Mouse (Mus musculus) forebrain, embryonic 14.5 days (tissue): ENCODE data around the gene Cd164l2. TPM values are rescaled to one million over a fixed set of nuclear protein-coding genes. Genes with fewer than 3 reads are reported as not detected.
A peak's percentile ranks its signal among the peaks of the same experiment; 100 is the strongest.

Experiments
- ATAC-seq: fragments of 200-750 bp; cut with Nextera tagmentation; 2 replicates; pipeline ENCODE4 v1.8.0; 2017; ENCODE audit warnings: mild to moderate bottlenecking, moderate library complexity
- DNase-seq: peaks from one replicate; pipeline ENCODE4 v3.0.0-alpha.2; 2015; ENCODE audit warnings: low spot score
- H3K27ac ChIP-seq: fragments of 300-500 bp; sonication (generic); 2 replicates; pipeline ENCODE4 v1.5.1; 2014; ENCODE audit warnings: low read depth, mild to moderate bottlenecking, control low read depth, low read length, moderate library complexity
- H3K27me3 ChIP-seq: fragments of 300-500 bp; sonication (generic); replicated peaks from 2 replicates; pipeline ENCODE4 v1.6.1; 2014; ENCODE audit warnings: low read length, control low read depth, mixed read lengths; ENCODE audit not compliant: control insufficient read depth, insufficient read depth
- H3K36me3 ChIP-seq: fragments of 300-500 bp; sonication (generic); 2 replicates; pipeline ENCODE4 v1.6.1; 2014; ENCODE audit warnings: low read length, control low read depth; ENCODE audit not compliant: control insufficient read depth, insufficient read depth
- H3K4me1 ChIP-seq: fragments of 300-500 bp; sonication (generic); 2 replicates; pipeline ENCODE4 v1.6.1; 2014; ENCODE audit warnings: antibody characterized with exemption, low read length, control low read depth; ENCODE audit not compliant: control insufficient read depth, insufficient read depth
- H3K4me2 ChIP-seq: fragments of 300-500 bp; sonication (generic); 2 replicates; pipeline ENCODE4 v1.6.1; 2014; ENCODE audit warnings: mild to moderate bottlenecking, control low read depth, low read length
- H3K4me3 ChIP-seq: fragments of 300-500 bp; sonication (generic); 2 replicates; pipeline ENCODE4 v1.5.1; 2014; ENCODE audit warnings: low read depth, low read length, control low read depth
- H3K9ac ChIP-seq: fragments of 300-500 bp; sonication (generic); 2 replicates; pipeline ENCODE4 v1.6.1; 2014; ENCODE audit warnings: mild to moderate bottlenecking, low read length, control low read depth, moderate library complexity
- H3K9me3 ChIP-seq: fragments of 300-500 bp; sonication (generic); replicated peaks from 2 replicates; pipeline ENCODE4 v1.6.1; 2016; ENCODE audit warnings: low read length, control low read depth, mixed read lengths; ENCODE audit not compliant: control insufficient read depth
- WGBS: fragments of 180-500 bp; shearing (Covaris S2); extraction: QIAGEN DNeasy Blood & Tissue Kit; methylation state at CpG from one replicate; pipeline ENCODE4 v1.1.7; 2014; 5-methylcytosine and 5-hydroxymethylcytosine counted together
- polyA plus RNA-seq: library from polyadenylated mRNA; unstranded; fragments of >200 nt; fragmentation: Nextera tagmentation; extraction: Ambion mirVana; gene quantifications from 2 replicates; pipeline ENCODE4 v1.2.1, GENCODE M21; 2014

Cd164l2 gene
- polyA plus RNA-seq, 1 experiment from 2014 or later: 0.43 TPM

DNA sequence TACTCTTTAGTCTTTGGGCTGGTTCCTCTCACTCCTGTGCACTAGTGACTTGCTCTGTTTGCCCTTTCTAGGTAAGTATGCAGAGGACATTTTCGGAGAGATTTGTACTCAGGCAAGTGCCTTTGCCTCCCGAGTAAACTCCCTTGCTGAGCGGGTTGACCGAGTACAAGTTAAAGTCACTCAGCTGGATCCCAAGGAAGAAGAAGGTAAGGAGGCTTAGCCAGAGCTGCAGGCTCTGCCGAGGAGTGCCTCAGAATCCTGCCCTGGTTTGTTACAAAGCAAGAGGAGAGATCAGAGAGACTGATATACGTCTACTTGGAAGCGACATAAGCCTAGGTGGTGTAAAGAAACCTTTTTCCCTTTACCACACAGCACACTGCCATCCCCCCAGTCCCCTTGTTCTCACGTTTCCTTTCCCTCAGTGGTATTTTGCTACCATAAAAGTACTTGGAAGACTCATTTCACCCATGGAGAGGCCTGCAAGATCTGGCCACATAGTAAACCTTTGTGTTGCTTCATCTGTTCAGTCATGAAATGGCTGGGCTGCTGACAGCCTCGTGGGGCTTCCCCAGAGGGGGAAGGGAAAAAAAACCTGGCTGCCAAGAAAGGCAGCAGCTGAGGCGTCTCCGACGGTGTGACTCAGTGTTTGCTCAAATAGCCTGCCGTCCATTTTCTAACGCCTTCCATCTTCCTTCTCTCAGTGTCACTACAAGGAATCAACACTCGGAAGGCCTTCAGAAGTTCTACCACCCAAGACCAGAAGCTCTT lies 26.8 kb upstream of the Cd164l2 start:
- Histone ChIP-seq H3K4me2 (no peak overlapping the region), H3K27ac (peak overlapping the region; percentile 71), H3K4me1 (peaks cover 7% of the 10 kb centered on the region; the same call in 1 of the 2 replicates), H3K36me3 (peaks cover 36% of the 10 kb centered on the region), H3K9ac (no peak overlapping the region), H3K9me3 (no peaks in the 10 kb centered on the region), H3K4me3 (no peak overlapping the region), H3K27me3 (no peaks in the 10 kb centered on the region)
- DNase-seq: peak; percentile 74
- peak; percentile 32; the same call in 1 of the 2 replicates for ATAC-seq
- WGBS: 50% methylated on average over 15 of the region's 15 CpGs

DNA sequence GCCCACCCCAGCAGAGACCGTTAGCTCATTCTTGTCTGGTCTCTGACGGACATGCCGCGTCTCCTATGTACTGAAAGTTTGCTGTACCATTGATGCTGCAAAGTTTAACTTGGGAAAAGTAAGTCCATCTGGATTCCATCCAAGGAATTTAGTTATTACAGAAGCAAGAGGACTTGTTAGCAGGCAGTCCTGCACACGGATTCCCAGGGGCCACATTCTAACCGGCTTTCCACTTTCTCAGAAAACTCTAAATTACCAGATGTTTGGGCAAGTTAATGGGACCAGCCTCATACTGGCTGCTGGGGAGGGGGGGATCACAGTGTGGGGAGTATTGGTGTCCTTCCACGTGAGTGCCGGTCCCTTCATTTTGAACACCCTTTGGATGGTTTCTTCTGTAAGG lies 26.0 kb upstream of the Cd164l2 start:
- Histone ChIP-seq H3K4me3 (no peak overlapping the region), H3K4me2 (no peak overlapping the region), H3K36me3 (peaks cover 45% of the 10 kb centered on the region), H3K27ac (no peak overlapping the region), H3K4me1 (peaks cover 7% of the 10 kb centered on the region; the same call in 1 of the 2 replicates), H3K27me3 (no peaks in the 10 kb centered on the region), H3K9me3 (no peaks in the 10 kb centered on the region), H3K9ac (no peak overlapping the region)
- 91% methylated on average over 8 of the region's 8 CpGs for WGBS
- no peak for DNase-seq
- ATAC-seq: no peak

DNA sequence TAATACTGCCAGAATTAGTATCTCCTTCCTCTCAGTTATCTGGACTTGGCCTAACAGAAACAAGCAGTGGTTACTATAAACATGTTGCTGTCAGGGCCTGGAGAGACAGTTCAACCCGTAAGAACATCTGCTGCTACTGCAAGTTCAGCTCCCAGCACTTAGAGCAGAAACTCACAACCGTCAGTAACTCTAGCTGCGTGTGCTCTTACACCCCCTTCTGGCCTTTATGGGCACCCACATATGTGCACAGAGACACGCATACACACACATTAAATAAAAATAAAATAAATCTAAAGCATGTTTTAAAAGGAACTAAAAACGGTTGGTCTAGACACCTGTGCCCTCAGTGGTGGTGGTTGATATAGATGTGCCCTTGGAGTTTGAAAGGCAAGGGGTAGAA lies 25.1 kb upstream of the Cd164l2 start:
- DNase-seq: no peak
- peaks cover 7% of the 10 kb centered on the region; the same call in 1 of the 2 replicates for H3K4me1 ChIP-seq
- no peaks in the 10 kb centered on the region for H3K27me3 ChIP-seq
- no peaks in the 10 kb centered on the region for H3K9me3 ChIP-seq
- ATAC-seq: no peak
- no peak overlapping the region for H3K9ac ChIP-seq
- no peak overlapping the region for H3K27ac ChIP-seq
- no peak overlapping the region for H3K4me2 ChIP-seq
- WGBS: 93% methylated on average over 5 of the region's 5 CpGs
- H3K4me3 ChIP-seq: no peak overlapping the region
- peaks cover 54% of the 10 kb centered on the region for H3K36me3 ChIP-seq

DNA sequence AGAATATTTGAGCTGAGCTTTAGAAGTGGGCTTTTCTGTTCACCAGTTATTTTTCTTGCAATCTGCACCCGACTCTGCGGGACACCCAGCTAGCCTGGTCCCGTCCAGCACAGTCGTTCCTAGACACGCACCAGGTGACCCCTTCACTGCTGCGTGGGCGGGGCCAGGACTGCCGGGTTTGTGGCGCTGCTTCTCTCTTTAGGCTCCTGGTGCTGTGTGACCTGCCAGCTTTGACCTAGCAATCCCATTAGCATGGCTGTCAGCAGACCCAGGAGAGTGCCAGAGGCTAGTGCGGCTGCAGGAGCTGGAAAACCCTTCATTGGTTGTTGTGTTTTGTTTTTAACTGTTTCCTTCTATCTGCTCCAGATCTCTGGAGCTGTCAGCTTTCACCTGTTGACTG lies 22.5 kb upstream of the Cd164l2 start:
- Histone ChIP-seq H3K36me3 (peaks cover 76% of the 10 kb centered on the region), H3K4me1 (peaks cover 7% of the 10 kb centered on the region; the same call in 1 of the 2 replicates), H3K9me3 (no peaks in the 10 kb centered on the region), H3K9ac (no peak overlapping the region; the same call in 1 of the 2 replicates), H3K4me2 (no peak overlapping the region), H3K27me3 (no peaks in the 10 kb centered on the region), H3K27ac (no peak overlapping the region), H3K4me3 (no peak overlapping the region)
- 78% methylated on average over 10 of the region's 10 CpGs for WGBS
- ATAC-seq (no peak), DNase-seq (no peak)

DNA sequence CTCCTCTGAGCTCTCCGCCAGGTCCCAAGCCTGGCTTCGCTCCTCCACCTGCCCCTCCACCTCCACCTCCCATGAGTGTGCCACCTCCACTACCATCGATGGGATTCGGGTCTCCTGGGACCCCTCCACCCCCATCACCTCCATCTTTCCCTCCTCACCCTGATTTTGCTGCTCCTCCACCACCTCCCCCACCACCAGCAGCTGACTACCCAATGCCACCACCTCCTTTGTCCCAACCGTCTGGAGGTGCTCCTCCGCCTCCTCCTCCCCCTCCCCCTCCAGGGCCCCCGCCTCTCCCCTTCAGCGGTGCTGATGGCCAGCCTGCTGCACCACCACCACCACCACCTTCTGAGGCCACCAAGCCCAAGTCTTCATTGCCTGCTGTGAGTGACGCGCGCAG lies 17.4 kb upstream of the Cd164l2 start:
- no peak overlapping the region for H3K4me2 ChIP-seq
- H3K4me3 ChIP-seq: no peak overlapping the region
- H3K9me3 ChIP-seq: no peaks in the 10 kb centered on the region
- ATAC-seq (no peak), DNase-seq (no peak)
- no peaks in the 10 kb centered on the region for H3K27me3 ChIP-seq
- peaks cover 29% of the 10 kb centered on the region for H3K4me1 ChIP-seq
- H3K36me3 ChIP-seq: peaks cover 65% of the 10 kb centered on the region
- H3K9ac ChIP-seq: no peak overlapping the region
- no peak overlapping the region for H3K27ac ChIP-seq
- 86% methylated on average over 9 of the region's 11 CpGs for WGBS

DNA sequence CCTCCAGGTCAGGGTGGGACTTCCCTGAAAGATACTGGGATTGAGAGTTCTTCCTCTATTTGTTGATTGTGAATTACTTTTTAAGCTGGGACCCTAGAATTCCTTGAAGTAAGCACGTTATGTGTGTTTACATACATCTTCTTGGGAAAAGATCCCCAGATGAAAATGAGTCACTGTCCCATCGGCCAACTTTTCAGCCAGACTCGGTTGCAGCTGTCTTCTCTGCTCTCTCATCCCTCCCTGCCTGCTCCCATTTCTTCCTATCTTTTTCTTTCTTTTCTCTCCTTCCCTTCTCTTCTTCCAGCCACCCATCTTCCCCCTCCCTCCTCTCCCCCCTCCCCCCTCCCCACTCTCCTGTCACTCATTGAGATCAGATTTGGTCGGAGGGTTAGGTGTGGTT lies 16.9 kb upstream of the Cd164l2 start:
- DNase-seq: no peak
- Histone ChIP-seq H3K9ac (no peak overlapping the region), H3K9me3 (no peaks in the 10 kb centered on the region), H3K27me3 (no peaks in the 10 kb centered on the region), H3K36me3 (peaks cover 60% of the 10 kb centered on the region), H3K27ac (no peak overlapping the region), H3K4me2 (no peak overlapping the region), H3K4me1 (peaks cover 30% of the 10 kb centered on the region), H3K4me3 (no peak overlapping the region)
- WGBS: 69% methylated on average over 4 of the region's 4 CpGs
- ATAC-seq: no peak

DNA sequence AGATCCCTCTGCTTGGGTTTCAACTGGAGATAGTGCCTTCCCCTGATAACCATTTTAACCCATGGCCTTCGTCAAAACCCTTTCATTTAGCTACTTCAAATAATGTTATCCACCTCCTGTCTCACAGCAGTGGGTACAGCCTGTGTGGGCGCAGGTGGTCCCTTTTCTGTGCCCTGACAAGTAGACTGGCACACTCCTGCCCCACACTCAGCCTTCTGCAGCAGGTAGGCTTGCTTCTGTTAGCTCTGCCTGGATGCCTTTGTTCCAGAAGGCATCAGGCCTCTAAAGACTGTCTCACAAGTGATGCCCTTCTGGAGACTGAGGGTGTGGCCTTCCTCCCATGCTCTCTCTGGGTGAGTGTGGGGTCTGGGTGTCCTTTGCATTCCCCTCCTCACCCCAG lies 15.8 kb upstream of the Cd164l2 start:
- H3K4me3 ChIP-seq: no peak overlapping the region
- no peak overlapping the region for H3K4me2 ChIP-seq
- DNase-seq: no peak
- WGBS: 80% methylated on average over 2 of the region's 2 CpGs
- no peaks in the 10 kb centered on the region for H3K27me3 ChIP-seq
- ATAC-seq: no peak
- no peaks in the 10 kb centered on the region for H3K9me3 ChIP-seq
- no peak overlapping the region for H3K9ac ChIP-seq
- H3K27ac ChIP-seq: peak overlapping the region; percentile 87
- H3K36me3 ChIP-seq: peaks cover 49% of the 10 kb centered on the region
- peaks cover 40% of the 10 kb centered on the region for H3K4me1 ChIP-seq

DNA sequence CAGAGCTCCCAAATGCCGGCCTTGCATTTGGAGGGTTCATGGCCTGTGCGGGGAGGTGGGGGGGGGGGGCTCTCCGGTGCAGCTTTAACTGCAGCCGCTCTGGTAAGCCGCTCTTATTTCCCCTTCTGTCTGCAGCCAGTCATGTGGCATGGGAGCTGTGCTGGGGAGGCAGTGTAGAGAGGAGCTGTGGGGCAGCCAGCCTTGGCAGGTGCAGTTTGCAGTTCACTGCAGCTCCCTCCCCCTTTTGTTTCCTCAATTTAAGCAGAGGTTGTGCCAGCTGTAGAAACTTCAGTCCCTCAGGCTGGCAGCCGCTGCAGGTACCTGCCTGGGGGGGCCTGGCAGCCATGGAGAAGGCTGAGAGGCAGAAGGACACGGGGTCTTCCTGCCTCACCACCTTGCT lies 15.1 kb upstream of the Cd164l2 start:
- WGBS: 9% methylated on average over 7 of the region's 7 CpGs
- peaks cover 42% of the 10 kb centered on the region for H3K4me1 ChIP-seq
- no peak; the same call in 1 of the 2 replicates for ATAC-seq
- H3K27me3 ChIP-seq: no peaks in the 10 kb centered on the region
- peak overlapping the region; percentile 32 for H3K9ac ChIP-seq
- peak overlapping the region; percentile 87 for H3K27ac ChIP-seq
- H3K4me2 ChIP-seq: no peak overlapping the region
- no peaks in the 10 kb centered on the region for H3K9me3 ChIP-seq
- peak; percentile 54 for DNase-seq
- H3K36me3 ChIP-seq: peaks cover 42% of the 10 kb centered on the region
- H3K4me3 ChIP-seq: no peak overlapping the region

DNA sequence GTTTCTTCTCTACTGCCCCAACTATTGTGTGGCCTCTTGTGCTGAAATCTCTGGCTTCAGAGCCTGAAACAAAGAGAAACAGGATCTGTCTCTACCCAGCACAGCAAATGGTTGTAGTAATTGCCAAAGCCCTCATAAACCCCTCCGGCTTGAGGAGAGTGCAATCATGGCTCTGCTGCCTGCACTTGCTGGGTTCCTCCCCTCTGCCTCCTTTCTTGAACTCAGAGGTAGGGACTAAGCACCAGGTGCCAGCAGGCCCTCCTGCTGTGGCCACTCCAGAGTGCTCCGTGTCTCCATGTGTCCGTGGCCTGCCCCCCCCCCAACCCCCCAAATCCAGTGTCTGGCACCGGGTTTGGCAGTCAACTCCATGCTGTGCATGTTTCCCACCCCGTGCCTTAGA lies 14.6 kb upstream of the Cd164l2 start:
- Histone ChIP-seq H3K36me3 (peaks cover 38% of the 10 kb centered on the region), H3K27me3 (no peaks in the 10 kb centered on the region), H3K4me2 (no peak overlapping the region), H3K27ac (peak overlapping the region; percentile 87), H3K9ac (peak overlapping the region; percentile 29; the same call in 1 of the 2 replicates), H3K9me3 (no peaks in the 10 kb centered on the region), H3K4me3 (no peak overlapping the region), H3K4me1 (peaks cover 42% of the 10 kb centered on the region)
- WGBS: 4% methylated on average over 5 of the region's 5 CpGs
- DNase-seq: peak; percentile 58
- peak; percentile 35 for ATAC-seq
